Comparison of ENCODE assay signal across 19 mouse cellular contexts in the genomic region with DNA sequence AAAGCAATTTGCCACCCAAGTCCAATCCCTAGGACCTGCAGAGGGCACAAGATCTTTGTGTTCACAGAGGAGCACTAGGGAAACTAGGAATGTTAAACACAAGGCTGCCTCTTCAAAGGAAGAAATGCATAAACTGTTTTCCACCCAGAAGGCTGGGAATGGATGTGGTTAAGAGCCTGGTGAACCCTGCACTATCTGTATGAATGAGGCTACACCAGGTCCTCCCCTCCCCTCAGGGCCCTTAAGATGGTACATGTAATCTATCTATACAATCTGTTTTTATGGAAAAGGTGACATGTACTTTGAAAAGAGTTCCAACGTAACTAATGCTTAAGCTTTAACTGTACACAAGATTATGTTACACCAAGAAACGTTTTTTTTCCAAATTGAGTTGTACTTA. TPM values are rescaled to one million over a fixed set of nuclear protein-coding genes. Genes with fewer than 3 reads are reported as not detected.
DNase-seq lines count a peak whose midpoint lies in the region; ATAC-seq and TF ChIP-seq lines count a peak whose summit lies in the region.
"Had no signal": no experiment of that assay in that cellular context is flagged by ENCODE, and none has a peak within 500 bp of the region (broad histone marks: within the 10 kb centered on the region; RNA-seq: fewer than 3 reads in every experiment).

No protein-coding gene starts in this region.

- no peak overlapping the region for H3K9ac ChIP-seq in heart, adult 2 months (ENCODE audit: low read depth, low read length)
- no peak overlapping the region for H3K9ac ChIP-seq in stomach, postnatal 0 days (ENCODE audit: low read length)
- H3K9ac ChIP-seq: heart, embryonic 12.5 days; intestine, embryonic 15.5 days had no signal

- ATAC-seq in stomach, postnatal 0 days (ENCODE audit: low FRiP score, low TSS enrichment), result no peak
- ATAC-seq: forebrain, embryonic 14.5 days; hindbrain, embryonic 16.5 days; intestine, embryonic 15.5 days had no signal

- TF ChIP-seq CTCF in heart, adult 2 months (IDR thresholded peaks at IDR 0.05), result peak; percentile 20
- no peak for TF ChIP-seq CTCF in stomach, postnatal 0 days (IDR thresholded peaks at IDR 0.05; ENCODE audit: low read depth)

- no peak overlapping the region for H3K4me3 ChIP-seq in heart, adult 2 months
- H3K4me3 ChIP-seq in stomach, postnatal 0 days (ENCODE audit: low read depth, low read length), result no peak overlapping the region
- H3K4me3 ChIP-seq: embryonic facial prominence, embryonic 10.5 days; heart, embryonic 12.5 days; hindbrain, embryonic 10.5 days; intestine, embryonic 15.5 days had no signal

- H3K36me3 ChIP-seq in heart, adult 2 months (ENCODE audit: control insufficient read depth, insufficient read depth, low read length), result peaks cover 6% of the 10 kb centered on the region
- no peaks in the 10 kb centered on the region for H3K36me3 ChIP-seq in stomach, postnatal 0 days (ENCODE audit: control insufficient read depth, insufficient read depth, low read length)
- H3K36me3 ChIP-seq: embryonic facial prominence, embryonic 10.5 days; heart, embryonic 12.5 days; hindbrain, embryonic 10.5 days; intestine, embryonic 15.5 days had no signal

- no peak for TF ChIP-seq EP300 in heart, adult 2 months (IDR thresholded peaks at IDR 0.05; ENCODE audit: insufficient read depth, low read depth, low read length)
- TF ChIP-seq EP300 in stomach, postnatal 0 days (optimal IDR thresholded peaks at IDR 0.05), result no peak

- H3K27ac ChIP-seq in heart, adult 2 months, result no peak overlapping the region
- H3K27ac ChIP-seq in stomach, postnatal 0 days (replicated peaks), result 0 out of 2 replicates have a peak overlapping the region, but pooled peaks have one; percentile 1
- H3K27ac ChIP-seq: embryonic facial prominence, embryonic 10.5 days; hindbrain, embryonic 10.5 days; intestine, embryonic 15.5 days had no signal

- no peaks in the 10 kb centered on the region for H3K27me3 ChIP-seq in heart, adult 2 months (ENCODE audit: control insufficient read depth, insufficient read depth, low read length)
- H3K27me3 ChIP-seq in stomach, postnatal 0 days (ENCODE audit: control insufficient read depth, insufficient read depth, low read length), result no peaks in the 10 kb centered on the region
- H3K27me3 ChIP-seq: heart, embryonic 12.5 days; intestine, embryonic 15.5 days had no signal

- H3K9me3 ChIP-seq in stomach, postnatal 0 days (ENCODE audit: control insufficient read depth, low read length), result no peaks in the 10 kb centered on the region
- H3K9me3 ChIP-seq: embryonic facial prominence, embryonic 10.5 days; heart, embryonic 12.5 days; hindbrain, embryonic 10.5 days; intestine, embryonic 15.5 days had no signal

- 52% methylated on average over 2 of the region's 2 CpGs for WGBS in heart, adult 2 months
- WGBS in stomach, postnatal 0 days, result 24% methylated on average over 2 of the region's 2 CpGs

- no peak overlapping the region for H3K4me2 ChIP-seq in stomach, postnatal 0 days (replicated peaks; ENCODE audit: low read depth)
- H3K4me2 ChIP-seq: heart, embryonic 12.5 days; intestine, embryonic 15.5 days had no signal

- peaks cover 3% of the 10 kb centered on the region for H3K4me1 ChIP-seq in heart, adult 2 months (ENCODE audit: control insufficient read depth, insufficient read depth, low read length)
- no peaks in the 10 kb centered on the region; the same call in 1 of the 2 replicates for H3K4me1 ChIP-seq in stomach, postnatal 0 days (replicated peaks; ENCODE audit: control insufficient read depth, insufficient read depth)
- H3K4me1 ChIP-seq: intestine, embryonic 15.5 days had no signal

- no peaks in the 10 kb centered on the region for H3K79me2 ChIP-seq in heart, adult 2 months (replicated peaks; ENCODE audit: control insufficient read depth, insufficient read depth, low read length)

- no peak for DNase-seq in heart, adult 2 months
- no peak for DNase-seq in heart, adult 9 months (ENCODE audit: low spot score in 2 of 2)
- peak; percentile 25 for DNase-seq in CD4-positive helper T cell, adult 2 months (ENCODE audit: low read depth, low spot score)
- peak; percentile 23 for DNase-seq in induced T-regulatory cell, adult 2 months (ENCODE audit: low read depth)
- DNase-seq in stomach, postnatal 0 days (ENCODE audit: low spot score), result no peak
- no peak for DNase-seq in ovary, postnatal 10 days (ENCODE audit: low spot score)
- no peak for DNase-seq in c-Kit-positive CD71-positive TER-119-positive erythroid progenitor cells, embryonic 14.5 days (ENCODE audit: low spot score)
- DNase-seq: adrenal gland, postnatal 10 days; cerebellum, adult 18-20 months; cerebellum, adult 9-11 months; cerebellum, postnatal 36 days; gastrocnemius, postnatal 10 days; heart, adult 18-20 months had no signal

- TF ChIP-seq POLR2A in heart, adult 2 months (IDR thresholded peaks at IDR 0.05; ENCODE audit: insufficient read depth, low read depth, low read length), result no peak

- intact Hi-C loops in heart, adult 2 months (cut with DNase I), result loop anchor here (2.0 kb wide), 1 partner anchor 23 kb away; no protein-coding TSS in a partner anchor

RNA-seq across cellular contexts. Expression of a gene that starts 29.7 kb away (rescaled TPM):
- total RNA-seq in heart, adult 2 months (2021), result 10 to 100 TPM; 51.3 to 53.4 TPM
- polyA plus RNA-seq in heart, adult 2 months (2012; rRNA removed), result 16.1 and 41.1 TPM in 2 replicates
- 20.3 and 21.2 TPM in 2 replicates for polyA plus RNA-seq in stomach, postnatal 0 days (2015; fragmentation: Nextera tagmentation; extraction: Ambion mirVana)

RNA-seq across cellular contexts. Expression of a gene that starts 49.8 kb away (rescaled TPM):
- 1 to 10 TPM in 1 of 2 experiments, under 1 TPM in 1; 0.98 to 1.2 TPM for total RNA-seq in heart, adult 2 months (2021)
- 1.0 and 1.3 TPM in 2 replicates for polyA plus RNA-seq in heart, adult 2 months (2012; rRNA removed)
- 18.3 and 20.2 TPM in 2 replicates for polyA plus RNA-seq in stomach, postnatal 0 days (2015; fragmentation: Nextera tagmentation; extraction: Ambion mirVana)

Comparison
In these comparisons a context has a peak if more than half of its experiments do, and no peak if none do; other contexts are left out.
1. DNase-seq: peak in CD4-positive helper T cell, adult 2 months (single experiment) and induced T-regulatory cell, adult 2 months (single experiment); none in heart, adult 2 months (0 of 2), heart, adult 9 months (0 of 2), stomach, postnatal 0 days (single experiment), ovary, postnatal 10 days (single experiment) and c-Kit-positive CD71-positive TER-119-positive erythroid progenitor cells, embryonic 14.5 days (single experiment).